Mouse (Mus musculus) embryonic fibroblast, embryonic 13.5 days (primary cell): ENCODE measurements around the gene Dnmt1. TPM values are rescaled to one million over a fixed set of nuclear protein-coding genes. Genes with fewer than 3 reads are reported as not detected.

Experiments
- H3K27ac ChIP-seq: 2 replicates; pipeline ENCODE4 v1.5.1; 2012; ENCODE audit warnings: low read length, control low read depth, inconsistent platforms; ENCODE audit not compliant: insufficient read depth
- H3K4me1 ChIP-seq: 2 replicates; pipeline ENCODE4 v1.6.1; 2011; ENCODE audit warnings: low read length; ENCODE audit not compliant: control insufficient read depth, insufficient read depth
- H3K4me3 ChIP-seq: 2 replicates; pipeline ENCODE4 v1.5.1; 2011; ENCODE audit warnings: mild to moderate bottlenecking, control low read depth, low read length; ENCODE audit not compliant: insufficient read depth
- CTCF ChIP-seq: IDR thresholded peaks from 2 replicates; pipeline ENCODE4 v1.5.1; 2011; ENCODE audit warnings: mild to moderate bottlenecking, control low read depth, low read length, moderate library complexity, borderline replicate concordance; ENCODE audit not compliant: insufficient read depth
- POLR2A ChIP-seq: IDR thresholded peaks from 2 replicates; pipeline ENCODE4 v1.6.1; 2011; ENCODE audit warnings: low read depth, mild to moderate bottlenecking, control low read depth, low read length, moderate library complexity
- polyA plus RNA-seq: library from polyadenylated mRNA; stranded (reverse); fragments of >200 nt; gene quantifications from 2 replicates; pipeline ENCODE4 v1.2.4, GENCODE M21; 2011; ENCODE audit warnings: low read depth; ENCODE audit not compliant: missing spikeins, insufficient read length

The Dnmt1 gene
- polyA plus RNA-seq, 1 experiment = 59.0 TPM

DNA sequence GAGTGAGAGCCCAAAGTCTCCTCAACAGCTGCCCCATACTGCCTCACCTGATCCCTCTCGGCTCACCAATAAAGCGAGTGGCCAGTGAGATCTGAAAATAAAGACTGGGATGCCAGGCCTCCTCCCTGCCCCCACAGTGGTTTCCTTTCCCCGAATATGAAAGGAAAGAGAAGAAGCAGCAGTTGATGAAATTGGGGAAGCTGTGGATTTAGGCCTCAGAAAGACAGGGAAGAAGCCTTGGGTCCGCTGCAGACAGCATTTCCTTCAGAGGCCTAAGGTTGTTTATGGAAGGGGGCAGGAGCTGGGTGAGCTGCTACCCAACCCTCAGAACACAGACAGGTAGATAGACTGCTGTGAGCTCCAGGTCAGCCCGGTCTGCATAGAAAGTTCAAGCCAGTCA, 7.1 kb upstream of the Dnmt1 start:
- no peak for TF ChIP-seq POLR2A
- TF ChIP-seq CTCF = no peak
- no peak overlapping the region for H3K27ac ChIP-seq
- H3K4me1 ChIP-seq = peaks cover 5% of the 10 kb centered on the region; the same call in 1 of the 2 replicates
- no peak overlapping the region for H3K4me3 ChIP-seq

DNA sequence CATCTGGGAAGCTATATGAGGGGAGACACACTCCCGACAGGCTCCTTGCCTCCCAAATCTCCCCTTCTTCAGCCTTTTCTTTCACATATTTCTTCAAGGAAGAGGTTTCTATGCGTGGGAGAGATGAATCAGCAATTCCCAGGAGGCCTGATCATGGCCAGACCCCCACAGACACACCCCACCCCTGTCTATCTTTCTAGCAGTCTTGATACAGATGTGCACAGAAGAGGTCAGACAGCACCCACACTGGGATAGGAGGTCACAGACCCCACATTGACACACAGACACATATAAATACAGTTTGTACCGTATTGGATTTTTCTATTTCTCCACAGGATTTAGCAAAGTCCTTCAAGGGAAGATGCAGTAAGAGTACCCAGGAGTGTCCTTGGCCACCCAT, 6.3 kb upstream of the Dnmt1 start:
- no peak for TF ChIP-seq CTCF
- TF ChIP-seq POLR2A = no peak
- no peak overlapping the region for H3K4me3 ChIP-seq
- peaks cover 2% of the 10 kb centered on the region; the same call in 1 of the 2 replicates for H3K4me1 ChIP-seq
- H3K27ac ChIP-seq = peak overlapping the region; percentile 9; the same call in 1 of the 2 replicates

DNA sequence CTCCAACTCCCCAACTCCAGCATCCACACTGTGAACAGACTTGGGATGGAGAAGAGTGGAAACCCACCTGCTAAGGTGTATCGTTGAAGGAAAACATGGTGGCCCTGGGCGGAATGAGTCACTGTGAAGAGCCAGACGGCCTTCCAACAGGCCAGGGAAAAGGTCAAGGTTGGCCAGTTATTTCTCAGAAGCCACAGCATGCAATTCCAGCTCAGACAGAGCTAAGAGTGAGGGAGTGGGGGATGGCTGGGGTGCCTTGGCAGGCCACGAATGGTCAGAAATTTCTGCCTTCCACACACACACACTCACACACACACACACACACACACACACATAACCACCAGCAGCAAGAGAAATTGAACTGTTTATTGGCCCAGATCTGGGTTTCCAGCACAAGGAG, 5.9 kb upstream of the Dnmt1 start:
- Histone ChIP-seq H3K27ac (peak overlapping the region; percentile 9; the same call in 1 of the 2 replicates), H3K4me3 (no peak overlapping the region), H3K4me1 (peaks cover 2% of the 10 kb centered on the region; the same call in 1 of the 2 replicates)
- TF ChIP-seq CTCF = no peak
- no peak for TF ChIP-seq POLR2A

DNA sequence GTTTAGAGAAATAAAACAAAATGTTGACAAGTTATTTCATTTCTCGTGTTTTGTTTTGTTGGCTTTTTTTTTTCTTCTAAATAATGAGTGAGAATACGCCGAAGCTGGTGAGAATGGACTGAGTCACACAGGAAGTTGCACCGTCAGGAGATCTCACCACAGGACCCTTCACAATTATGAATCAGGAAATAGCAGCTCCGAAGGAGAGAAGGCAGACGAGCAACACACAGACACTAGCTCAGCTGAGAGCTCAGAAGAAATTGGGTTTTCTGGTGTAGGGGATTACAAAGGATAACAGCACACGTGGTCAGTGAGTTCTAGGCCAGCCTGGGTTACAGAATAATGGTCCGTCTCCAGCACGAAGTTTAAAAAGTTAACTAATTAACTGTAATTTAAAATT, 1.9 kb upstream of the Dnmt1 start:
- no peak for TF ChIP-seq CTCF
- TF ChIP-seq POLR2A = no peak
- no peak overlapping the region for H3K27ac ChIP-seq
- H3K4me3 ChIP-seq = no peak overlapping the region
- peaks cover 2% of the 10 kb centered on the region; the same call in 1 of the 2 replicates for H3K4me1 ChIP-seq

DNA sequence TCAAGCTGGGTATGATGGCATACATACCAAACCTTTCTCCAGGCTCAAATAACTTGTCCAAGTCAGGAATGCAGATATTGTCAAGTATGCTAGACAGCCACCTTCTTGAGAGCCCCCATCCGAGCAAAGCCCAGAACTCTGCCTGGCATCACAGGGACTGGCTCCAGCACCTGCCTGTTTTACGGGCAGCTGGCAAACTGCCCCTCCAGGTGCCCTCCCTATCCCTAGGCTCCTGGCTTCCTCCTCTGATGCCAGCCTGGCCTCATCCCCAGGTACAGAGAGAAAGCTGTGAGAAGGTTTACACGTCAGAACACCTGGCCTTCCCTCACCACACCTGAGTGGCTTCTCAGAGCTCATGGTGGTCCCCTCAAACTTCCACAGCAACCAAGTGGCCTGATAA, 2.7 kb downstream of the Dnmt1 start:
- no peak for TF ChIP-seq POLR2A
- TF ChIP-seq CTCF = no peak
- Histone ChIP-seq H3K4me1 (peaks cover 2% of the 10 kb centered on the region; the same call in 1 of the 2 replicates), H3K27ac (no peak overlapping the region), H3K4me3 (no peak overlapping the region)

DNA sequence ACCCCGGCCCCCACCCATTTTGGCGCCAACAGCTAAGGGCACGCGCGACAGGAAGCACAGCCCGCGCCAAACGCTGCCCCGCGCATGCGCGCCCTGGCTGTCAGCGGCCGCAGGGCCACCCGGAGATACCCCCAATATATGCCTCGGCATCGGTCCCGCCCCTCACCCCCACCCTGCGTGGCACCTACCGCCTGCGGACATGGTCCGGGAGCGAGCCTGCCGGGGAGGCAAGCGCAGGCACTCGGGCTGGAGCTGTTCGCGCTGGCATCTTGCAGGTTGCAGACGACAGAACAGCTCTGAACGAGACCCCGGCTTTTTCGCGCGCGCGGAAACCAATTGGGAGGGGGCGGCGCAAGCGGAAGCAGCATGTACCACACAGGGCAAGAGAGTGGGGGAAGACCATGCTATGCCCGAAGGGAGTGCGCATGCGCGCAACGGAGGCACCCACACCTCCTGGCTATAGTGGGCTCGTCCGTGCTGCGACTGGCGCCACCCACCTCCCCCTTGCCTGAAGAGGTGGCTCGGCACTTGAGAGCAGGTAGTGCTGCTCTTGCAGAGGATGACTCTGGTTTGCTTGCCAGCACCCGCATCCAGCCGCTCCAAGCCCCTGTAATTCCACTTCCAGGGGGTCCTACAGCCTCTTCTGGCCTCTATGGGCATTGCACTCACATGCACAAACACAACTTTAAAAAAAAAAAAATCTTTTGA, 7.0 kb downstream of the Dnmt1 start:
- Histone ChIP-seq H3K27ac (peak overlapping the region; percentile 78), H3K4me1 (peaks cover 4% of the 10 kb centered on the region; the same call in 1 of the 2 replicates)

DNA sequence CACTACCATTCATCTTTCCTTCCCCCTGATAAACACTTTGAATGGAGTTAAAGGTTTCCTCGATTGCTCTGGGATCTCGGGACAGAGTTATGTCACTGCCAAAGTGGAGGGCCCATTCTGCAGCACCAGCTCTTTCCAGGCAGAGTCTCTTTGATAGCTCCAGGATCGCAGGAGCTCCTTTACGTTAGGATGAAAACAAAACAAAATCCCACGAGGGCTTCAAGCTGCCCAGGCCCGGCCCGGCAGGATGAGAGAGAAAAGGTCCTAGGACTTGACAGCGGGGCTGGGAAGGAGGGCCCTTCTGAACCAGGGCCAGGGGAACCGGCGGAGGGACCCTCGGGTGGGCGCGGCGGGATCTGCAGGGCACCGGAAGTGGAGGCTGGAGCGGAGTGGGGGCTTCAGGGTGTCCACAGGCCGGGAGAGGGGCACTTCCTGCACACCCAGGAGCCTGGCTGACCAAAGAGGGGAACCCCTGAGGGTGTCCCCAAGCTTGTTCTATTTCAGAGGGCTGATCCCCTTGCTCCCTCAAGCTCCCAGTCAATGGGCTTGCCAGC, 7.6 kb downstream of the Dnmt1 start:
- peak overlapping the region; percentile 78 for H3K27ac ChIP-seq
- H3K4me3 ChIP-seq = peak overlapping the region; percentile 68
- H3K4me1 ChIP-seq = peaks cover 4% of the 10 kb centered on the region; the same call in 1 of the 2 replicates
- TF ChIP-seq CTCF = no peak
- 0 out of 2 replicates have a peak, but pooled peaks have one; percentile 1 for TF ChIP-seq POLR2A

More for the DNA sequence above, 7.0 kb downstream of the Dnmt1 start:
- TF ChIP-seq POLR2A (peak; percentile 81), CTCF (no peak)
- peak overlapping the region; percentile 68 for H3K4me3 ChIP-seq

DNA sequence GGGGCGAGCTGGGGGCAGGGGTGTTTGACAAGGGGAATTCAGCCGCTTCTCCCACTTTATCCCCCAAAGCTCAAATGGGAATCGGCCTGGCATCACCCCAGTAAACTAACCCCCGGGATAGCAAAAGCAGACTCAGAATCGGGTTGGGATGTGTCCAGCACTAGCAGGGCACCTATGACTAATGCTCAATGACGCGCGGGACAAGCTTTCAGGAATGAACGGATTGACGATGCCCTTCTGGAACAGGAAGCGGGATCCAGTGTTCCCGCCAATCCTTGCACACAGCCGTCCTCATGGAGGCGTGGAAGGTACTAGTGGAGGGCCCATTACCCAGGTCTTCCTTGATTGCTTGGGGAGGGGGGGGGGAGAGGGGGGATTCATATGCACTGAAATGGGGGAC, 8.2 kb downstream of the Dnmt1 start:
- TF ChIP-seq CTCF (no peak), POLR2A (peak; percentile 60)
- Histone ChIP-seq H3K4me3 (peak overlapping the region; percentile 68), H3K27ac (peak overlapping the region; percentile 78), H3K4me1 (peaks cover 4% of the 10 kb centered on the region; the same call in 1 of the 2 replicates)

DNA sequence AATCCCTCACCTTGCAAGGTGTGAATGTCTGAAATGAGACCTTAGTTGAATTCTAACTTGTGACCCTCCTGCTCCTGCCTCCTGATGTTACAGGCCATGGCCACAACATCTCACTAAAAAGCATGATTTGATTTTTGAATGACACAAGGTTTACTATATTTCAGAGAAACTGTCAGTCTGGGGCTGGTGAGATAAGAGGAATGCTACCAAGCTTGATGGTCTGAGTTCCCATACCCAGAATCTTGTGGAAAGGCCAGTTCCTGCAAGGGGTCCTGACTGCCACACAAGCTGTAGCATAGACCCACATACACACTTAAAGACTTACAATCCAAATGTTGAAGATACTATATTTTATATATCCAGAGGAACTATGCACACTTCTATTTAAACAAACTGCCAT, 9.3 kb downstream of the Dnmt1 start:
- TF ChIP-seq POLR2A = no peak
- TF ChIP-seq CTCF = no peak
- Histone ChIP-seq H3K27ac (no peak overlapping the region), H3K4me3 (0 out of 2 replicates have a peak overlapping the region, but pooled peaks have one; percentile 20), H3K4me1 (peaks cover 8% of the 10 kb centered on the region)

DNA sequence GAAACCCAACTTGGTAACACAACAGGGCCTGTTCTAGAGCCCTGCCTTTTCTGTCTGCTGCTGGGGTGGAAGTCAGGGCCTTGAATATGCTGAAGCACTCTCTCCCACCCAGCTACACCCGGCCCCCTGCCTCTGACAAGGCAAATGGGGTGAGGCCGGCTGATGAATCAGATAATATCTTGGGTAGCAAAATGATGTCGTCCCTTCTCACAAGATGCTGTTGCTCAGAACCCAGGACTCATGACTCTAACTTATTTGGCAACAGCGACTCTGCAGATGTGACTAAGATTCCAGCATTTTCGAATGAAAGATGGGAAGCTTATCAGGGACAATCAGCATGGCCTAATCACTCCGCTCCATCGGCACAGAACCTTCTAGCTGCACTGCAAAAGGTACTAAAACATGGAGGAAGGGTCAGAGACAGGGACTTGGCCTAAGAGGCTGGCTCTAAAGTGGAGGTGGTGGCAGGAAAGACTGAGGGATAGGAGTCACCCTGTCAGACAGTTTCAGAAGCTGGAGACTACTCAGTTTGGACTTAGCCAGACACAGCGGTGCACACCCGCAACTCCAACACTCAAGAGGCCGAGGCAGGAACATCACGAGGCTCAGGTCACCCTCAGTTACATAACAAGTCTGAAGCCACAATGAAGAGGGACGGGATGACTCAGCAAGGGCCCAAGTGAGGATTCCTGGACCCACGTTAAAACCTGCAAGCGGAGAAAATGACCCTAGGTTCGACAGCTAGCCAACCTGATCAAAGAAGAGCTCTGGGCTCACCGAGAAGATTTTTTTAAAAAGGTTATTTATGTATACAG, 13.4 kb downstream of the Dnmt1 start:
- Histone ChIP-seq H3K4me1 (peaks cover 22% of the 10 kb centered on the region), H3K27ac (peak overlapping the region; percentile 30; the same call in 1 of the 2 replicates)
- TF ChIP-seq POLR2A = no peak
- TF ChIP-seq CTCF = no peak

More for the DNA sequence above, 13.4 kb downstream of the Dnmt1 start:
- H3K4me3 ChIP-seq = no peak overlapping the region
